Mouse (Mus musculus): ENCODE data around the gene Asap2.

Gene Asap2

GRCm38 (mm10) chr12:21268083-21268616 lies 277.9 kb downstream of the Asap2 start:
- DNase-seq, result peak; percentile 40

- peak; percentile 68 for DNase-seq
Measured at GRCm38 (mm10) chr12:21274446-21274845, 284.2 kb downstream of the Asap2 start.

GRCm38 (mm10) chr12:21277352-21277864 lies 287.1 kb downstream of the Asap2 start:
- DNase-seq, result no peak

GRCm38 (mm10) chr12:21284761-21285441 lies 294.6 kb downstream of the Asap2 start, which contains the start of gene Cpsf3:
TSS of gene Cpsf3 (plus strand) at chr12:21285391.
- DNase-seq, result no peak

- no peak for DNase-seq
Measured at GRCm38 (mm10) chr12:21285508-21286242, 295.4 kb downstream of the Asap2 start.

GRCm38 (mm10) chr12:21286243-21286622 lies 296.0 kb downstream of the Asap2 start, which contains the start of gene Itgb1bp1:
TSS of gene Itgb1bp1 (minus strand) at chr12:21286284.
- DNase-seq, result peak; percentile 99

- no peak for DNase-seq
Measured at GRCm38 (mm10) chr12:21286712-21287650, 296.7 kb downstream of the Asap2 start.

GRCm38 (mm10) chr12:21288716-21289395 lies 298.6 kb downstream of the Asap2 start:
- DNase-seq, result no peak

GRCm38 (mm10) chr12:21289651-21290050 lies 299.4 kb downstream of the Asap2 start:
- no peak for DNase-seq

GRCm38 (mm10) chr12:21298856-21299255 lies 308.6 kb downstream of the Asap2 start:
- no peak for DNase-seq

- DNase-seq, result no peak
Measured at GRCm38 (mm10) chr12:21301324-21301723, 311.1 kb downstream of the Asap2 start.

GRCm38 (mm10) chr12:21301932-21302331 lies 311.7 kb downstream of the Asap2 start:
- DNase-seq, result no peak

GRCm38 (mm10) chr12:21302361-21302783 lies 312.1 kb downstream of the Asap2 start:
- no peak for DNase-seq

GRCm38 (mm10) chr12:21305741-21306140 lies 315.5 kb downstream of the Asap2 start:
- no peak for DNase-seq

GRCm38 (mm10) chr12:21306721-21307120 lies 316.5 kb downstream of the Asap2 start:
- no peak for DNase-seq

GRCm38 (mm10) chr12:21312201-21312600 lies 321.9 kb downstream of the Asap2 start:
- no peak for DNase-seq

GRCm38 (mm10) chr12:21315923-21316868 lies 325.9 kb downstream of the Asap2 start, which contains the start of gene Iah1:
TSS of gene Iah1 (plus strand) at chr12:21316389.
- DNase-seq, result peak; percentile 80

GRCm38 (mm10) chr12:21316869-21317265 lies 326.6 kb downstream of the Asap2 start:
- no peak for DNase-seq

- DNase-seq, result peak; percentile 54
Measured at GRCm38 (mm10) chr12:21318143-21318895, 328.1 kb downstream of the Asap2 start.

Measured in cerebellum, adult 11 months (tissue).